Mouse (Mus musculus) activated CD4-positive, CD25-positive, alpha-beta regulatory T cell, adult 4 months (primary cell): Measurements from ENCODE around the gene Cacnb2. TPM values are rescaled to one million over a fixed set of nuclear protein-coding genes. Genes with fewer than 3 reads are reported as not detected.
"Not testable (repeated sequence)": the region's sequence is repeated elsewhere in the genome, so short reads cannot be mapped to it uniquely, and the experiment has no call there.

Experiments used
- ATAC-seq: one replicate; pipeline ENCODE4 v1.8.0; 2017
- polyA plus RNA-seq, 2 experiments: library from polyadenylated mRNA; unstranded; fragments of 100-300 nt; shearing (Covaris generic); gene quantifications; one replicate each; pipeline ENCODE4 v1.2.1; 2017

Cacnb2 gene
- polyA plus RNA-seq, 2 experiments from 2014 or later, result 0.15 TPM; not detected in 1

- no peak for ATAC-seq
Measured at GRCm38 (mm10) chr2:14657205-14657844, 54.4 kb downstream of the Cacnb2 start.

GRCm38 (mm10) chr2:14665213-14665612 lies 62.3 kb downstream of the Cacnb2 start:
- ATAC-seq, result no peak

GRCm38 (mm10) chr2:14672117-14672516 lies 69.2 kb downstream of the Cacnb2 start:
- no peak for ATAC-seq

- ATAC-seq, result peak; percentile 28
Measured at GRCm38 (mm10) chr2:14676885-14677516, 74.1 kb downstream of the Cacnb2 start.

- no peak for ATAC-seq
Measured at GRCm38 (mm10) chr2:14684231-14684630, 81.3 kb downstream of the Cacnb2 start.

GRCm38 (mm10) chr2:14702973-14703645 lies 100.2 kb downstream of the Cacnb2 start:
- no peak for ATAC-seq

GRCm38 (mm10) chr2:14703676-14704075 lies 100.8 kb downstream of the Cacnb2 start:
- ATAC-seq, result no peak

GRCm38 (mm10) chr2:14710247-14710646 lies 107.4 kb downstream of the Cacnb2 start:
- ATAC-seq, result no peak

GRCm38 (mm10) chr2:14711751-14712150 lies 108.9 kb downstream of the Cacnb2 start:
- ATAC-seq, result no peak

- ATAC-seq, result no peak
Measured at GRCm38 (mm10) chr2:14713049-14713448, 110.2 kb downstream of the Cacnb2 start.

GRCm38 (mm10) chr2:14716666-14717065 lies 113.8 kb downstream of the Cacnb2 start:
- no peak for ATAC-seq

- no peak for ATAC-seq
Measured at GRCm38 (mm10) chr2:14719119-14719718, 116.3 kb downstream of the Cacnb2 start.

- no peak for ATAC-seq
Measured at GRCm38 (mm10) chr2:14725437-14725836, 122.5 kb downstream of the Cacnb2 start.

- not testable (repeated sequence) for ATAC-seq
Measured at GRCm38 (mm10) chr2:14726601-14727000, 123.7 kb downstream of the Cacnb2 start.

- no peak for ATAC-seq
Measured at GRCm38 (mm10) chr2:14738927-14739326, 136.0 kb downstream of the Cacnb2 start.

GRCm38 (mm10) chr2:14739510-14739909 lies 136.6 kb downstream of the Cacnb2 start:
- no peak for ATAC-seq

GRCm38 (mm10) chr2:14740359-14740758 lies 137.5 kb downstream of the Cacnb2 start:
- ATAC-seq, result no peak

- no peak for ATAC-seq
Measured at GRCm38 (mm10) chr2:14744761-14745160, 141.9 kb downstream of the Cacnb2 start.

- no peak for ATAC-seq
Measured at GRCm38 (mm10) chr2:14762846-14763245, 160.0 kb downstream of the Cacnb2 start.

- ATAC-seq, result no peak
Measured at GRCm38 (mm10) chr2:14763931-14764330, 161.0 kb downstream of the Cacnb2 start.

- ATAC-seq, result no peak
Measured at GRCm38 (mm10) chr2:14769448-14769847, 166.6 kb downstream of the Cacnb2 start.

- no peak for ATAC-seq
Measured at GRCm38 (mm10) chr2:14770635-14771034, 167.7 kb downstream of the Cacnb2 start.

GRCm38 (mm10) chr2:14774375-14774774 lies 171.5 kb downstream of the Cacnb2 start:
- ATAC-seq, result no peak
